Mouse (Mus musculus): ENCODE results near the gene Shisa6.
A peak's percentile ranks its signal among the peaks of the same experiment; 100 is the strongest.
"Not testable (repeated sequence)": the region's sequence is repeated elsewhere in the genome, so short reads cannot be mapped to it uniquely, and the experiment has no call there.

Shisa6 gene

GRCm38 (mm10) chr11:66442631-66443030, 83.1 kb downstream of the Shisa6 start:
- no peak for DNase-seq

GRCm38 (mm10) chr11:66426129-66426528, 99.6 kb downstream of the Shisa6 start:
- no peak for DNase-seq

- DNase-seq = no peak
Measured at GRCm38 (mm10) chr11:66418216-66418615, 107.5 kb downstream of the Shisa6 start.

DNA sequence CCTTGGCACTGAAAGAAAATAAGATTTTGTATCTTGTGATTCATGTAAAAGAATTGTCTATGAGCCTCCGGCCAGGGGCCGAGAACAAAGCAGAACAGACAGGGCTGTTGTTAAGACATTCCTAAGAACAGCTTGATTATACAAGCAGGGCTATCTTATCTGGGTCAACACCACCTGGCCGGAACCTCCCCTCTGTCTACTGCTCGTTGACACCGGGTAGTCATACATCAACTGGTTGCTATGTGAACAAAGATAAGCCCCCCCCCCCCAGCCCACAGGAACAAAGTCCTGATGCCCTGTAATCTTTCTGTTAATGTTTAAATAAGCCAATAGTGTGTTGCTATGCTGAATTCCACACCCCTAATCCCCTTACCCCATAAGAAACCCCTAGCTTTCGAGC, 117.0 kb downstream of the Shisa6 start:
- DNase-seq = not testable (repeated sequence)

GRCm38 (mm10) chr11:66400036-66400435, 125.7 kb downstream of the Shisa6 start:
- no peak for DNase-seq

- peak; percentile 8 for DNase-seq
Measured at GRCm38 (mm10) chr11:66387561-66387960, 138.2 kb downstream of the Shisa6 start.

DNA sequence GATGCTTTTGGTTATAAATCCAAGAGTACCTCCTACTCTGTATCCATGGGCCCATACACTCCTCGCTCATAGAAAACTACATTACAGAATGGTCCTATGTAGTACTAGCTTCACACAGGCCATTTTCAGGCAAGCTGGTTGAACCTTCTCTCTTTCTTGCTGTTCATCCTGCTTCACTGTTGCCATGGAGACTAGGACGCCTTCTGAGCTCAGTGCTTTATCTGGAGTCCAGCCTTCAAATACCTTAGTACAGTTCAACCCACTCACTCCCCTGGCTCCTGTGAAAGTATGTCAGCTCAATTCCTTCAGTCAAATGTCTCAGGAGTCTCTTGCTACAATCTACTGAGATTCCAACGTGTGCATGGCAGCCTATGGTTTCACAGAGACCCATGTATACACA, 154.0 kb downstream of the Shisa6 start:
- no peak for DNase-seq

DNA sequence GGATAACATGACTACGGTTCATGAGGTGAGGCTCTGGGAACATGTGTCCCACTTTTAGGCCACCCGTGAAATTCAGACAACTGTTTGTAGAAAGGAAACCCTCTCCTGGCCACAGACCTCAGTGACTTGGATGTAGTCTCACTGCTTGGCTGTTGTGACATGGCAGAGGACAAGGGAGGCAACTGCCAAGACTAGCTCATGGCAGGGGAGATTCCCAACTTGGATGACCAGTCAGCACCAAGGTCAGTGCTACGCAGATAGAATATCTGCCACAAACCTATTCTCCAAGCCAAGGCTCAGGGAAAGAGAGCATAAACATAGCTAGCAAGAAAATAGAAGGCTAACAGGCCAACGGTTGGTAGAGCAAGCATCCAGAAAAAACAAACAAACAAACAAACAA, 156.0 kb downstream of the Shisa6 start:
- no peak for DNase-seq

GRCm38 (mm10) chr11:66366809-66367685, 158.7 kb downstream of the Shisa6 start:
- no peak for DNase-seq

- no peak for DNase-seq
Measured at GRCm38 (mm10) chr11:66359811-66360210, 166.0 kb downstream of the Shisa6 start.

- no peak for DNase-seq
Measured at GRCm38 (mm10) chr11:66344822-66345221, 180.9 kb downstream of the Shisa6 start.

DNA sequence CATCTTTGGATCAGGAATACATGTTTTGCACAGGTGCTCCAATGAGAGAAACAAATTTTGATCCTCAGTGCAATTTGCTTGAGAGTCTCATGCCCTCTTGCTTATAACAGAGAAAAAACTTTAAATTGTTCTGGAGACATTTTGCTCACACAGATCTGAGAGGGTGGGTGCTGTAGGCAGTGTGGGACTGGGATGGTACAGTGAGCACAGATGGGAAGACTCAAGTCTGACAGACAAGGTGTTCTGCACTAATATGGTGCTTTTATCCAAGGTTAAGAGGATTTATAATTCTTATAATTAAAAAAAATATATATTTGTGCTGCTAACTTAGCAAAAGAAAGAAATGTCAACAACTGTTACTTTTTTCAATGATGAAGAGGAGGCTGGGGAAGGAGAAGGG, 189.5 kb downstream of the Shisa6 start:
- DNase-seq = no peak

DNA sequence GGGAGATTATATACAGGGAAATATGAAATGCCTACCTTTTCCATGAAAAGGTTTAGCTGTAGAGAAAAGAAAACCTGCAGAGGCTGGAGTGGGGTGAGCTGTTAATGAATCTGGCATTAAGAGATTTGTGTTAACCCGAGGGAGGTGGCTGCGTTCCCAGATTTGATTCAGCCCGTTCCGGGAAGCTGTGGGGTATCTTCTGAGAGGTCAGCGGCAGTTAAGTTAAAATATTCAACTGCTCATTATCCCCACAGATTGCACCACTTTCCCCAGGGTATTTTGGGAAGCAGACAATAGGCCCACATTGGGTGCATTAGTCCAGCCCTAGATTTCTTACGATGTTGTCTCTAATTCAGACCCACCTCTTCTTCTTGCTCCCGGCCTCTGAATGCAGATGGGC, 213.0 kb downstream of the Shisa6 start:
- DNase-seq = no peak

- DNase-seq = no peak
Measured at GRCm38 (mm10) chr11:66304396-66304795, 221.4 kb downstream of the Shisa6 start.

DNA sequence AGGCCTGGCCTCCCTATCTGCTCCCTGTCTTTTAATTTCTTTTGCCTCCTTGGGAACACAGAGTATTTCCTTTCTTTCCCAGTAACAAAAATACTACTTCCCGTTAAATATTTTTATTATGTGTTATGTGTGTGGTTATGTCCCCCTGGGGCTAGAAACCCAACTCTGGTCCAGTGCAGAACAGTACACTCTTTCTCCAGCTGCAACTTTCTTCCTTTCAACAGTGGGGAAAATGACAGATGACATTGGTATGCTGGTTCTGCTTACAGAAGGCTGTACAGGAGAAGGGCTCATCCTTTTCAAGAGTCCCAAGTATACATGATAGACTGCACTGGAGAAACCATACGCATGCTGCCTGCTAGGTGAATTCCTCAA, 251.1 kb downstream of the Shisa6 start:
- no peak for DNase-seq

DNA sequence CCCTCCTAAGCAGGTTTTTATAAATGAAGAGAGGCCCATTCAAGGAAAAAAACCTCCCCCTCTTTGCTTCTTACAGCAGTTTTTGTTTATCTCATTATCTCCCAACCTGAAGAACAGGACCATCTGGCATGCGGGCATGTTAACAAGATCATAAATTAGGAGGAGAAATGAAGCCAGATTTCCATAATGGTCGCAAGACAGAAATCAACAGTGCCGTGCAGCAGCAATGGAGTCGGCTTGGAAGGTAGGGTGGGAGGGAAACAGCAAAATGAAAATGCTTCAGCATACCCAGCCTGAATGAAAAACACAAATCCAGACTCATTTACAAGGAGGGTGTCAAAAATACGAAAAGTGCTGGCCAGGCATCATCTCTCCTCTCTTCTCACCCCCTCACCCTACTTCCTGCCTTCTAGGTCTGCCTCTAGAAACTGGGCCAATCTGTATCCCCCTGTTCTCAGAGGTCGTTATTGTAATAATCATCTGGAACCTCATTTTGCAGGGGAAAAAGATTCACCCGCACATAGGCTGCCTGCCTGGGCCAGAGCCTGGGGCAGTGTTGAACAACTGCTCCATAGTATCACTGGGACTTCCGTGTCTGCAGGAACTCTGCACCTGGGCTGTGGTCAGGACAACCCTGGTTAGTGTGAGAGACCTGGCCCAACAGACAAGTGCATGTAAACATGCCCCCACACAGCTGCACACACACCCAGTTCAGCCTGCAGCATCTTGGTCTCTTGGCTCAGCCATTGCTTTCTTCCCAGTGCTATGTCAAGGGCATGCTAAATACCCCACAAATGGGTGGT, 251.7 kb downstream of the Shisa6 start:
- no peak for DNase-seq

GRCm38 (mm10) chr11:66267029-66267428, 258.7 kb downstream of the Shisa6 start:
- no peak for DNase-seq

DNA sequence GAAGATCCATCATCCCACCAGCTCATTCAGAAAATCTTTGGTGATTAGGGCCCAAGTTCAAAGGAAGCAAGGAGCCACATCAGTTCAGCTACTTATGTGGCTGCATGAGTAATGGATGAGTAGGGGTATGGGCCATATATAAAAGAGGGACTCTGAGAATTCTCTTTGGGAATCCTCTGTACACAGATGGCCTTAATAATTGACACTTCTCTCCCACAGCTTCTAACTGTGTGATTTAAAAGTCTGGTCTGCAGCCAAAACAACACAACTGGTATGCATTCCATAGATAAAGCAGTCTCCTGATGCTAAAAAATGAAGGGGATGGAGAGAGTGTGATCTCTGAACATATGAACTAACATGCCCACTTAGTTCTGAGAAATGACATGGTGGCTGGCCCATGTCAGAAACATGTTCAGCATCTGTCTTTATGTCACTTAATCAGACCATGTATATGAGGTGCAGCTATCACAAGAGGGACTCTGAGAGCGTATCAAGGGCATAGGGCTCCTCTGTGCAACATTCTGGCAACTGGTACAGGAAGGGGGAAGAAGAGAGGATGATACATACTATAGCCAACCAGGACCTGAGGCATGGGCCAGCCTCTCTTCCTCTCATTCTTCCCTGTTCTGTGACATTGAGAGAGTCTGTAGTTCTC, 260.3 kb downstream of the Shisa6 start:
- no peak for DNase-seq

GRCm38 (mm10) chr11:66260205-66260604, 265.6 kb downstream of the Shisa6 start:
- no peak for DNase-seq

DNA sequence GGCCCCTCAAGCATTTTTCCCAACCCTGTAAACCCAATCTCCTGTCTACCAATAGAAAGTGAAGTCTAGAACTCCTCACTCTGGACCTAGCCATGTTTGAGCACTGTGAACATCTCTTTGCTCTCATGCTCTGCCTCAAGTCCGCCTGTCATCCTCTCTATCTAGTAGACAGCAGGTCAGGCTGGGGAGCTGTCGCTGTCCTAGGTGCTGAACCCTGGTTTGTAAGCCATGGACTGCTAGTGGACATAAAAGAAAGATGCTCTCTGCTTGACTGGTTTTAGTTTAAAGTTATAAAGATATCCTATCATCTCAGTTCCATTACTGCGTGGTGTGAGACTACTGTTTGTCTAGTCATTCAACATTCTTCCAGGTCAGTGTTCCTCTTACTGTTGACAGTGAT, 266.9 kb downstream of the Shisa6 start:
- DNase-seq = peak; percentile 31

DNA sequence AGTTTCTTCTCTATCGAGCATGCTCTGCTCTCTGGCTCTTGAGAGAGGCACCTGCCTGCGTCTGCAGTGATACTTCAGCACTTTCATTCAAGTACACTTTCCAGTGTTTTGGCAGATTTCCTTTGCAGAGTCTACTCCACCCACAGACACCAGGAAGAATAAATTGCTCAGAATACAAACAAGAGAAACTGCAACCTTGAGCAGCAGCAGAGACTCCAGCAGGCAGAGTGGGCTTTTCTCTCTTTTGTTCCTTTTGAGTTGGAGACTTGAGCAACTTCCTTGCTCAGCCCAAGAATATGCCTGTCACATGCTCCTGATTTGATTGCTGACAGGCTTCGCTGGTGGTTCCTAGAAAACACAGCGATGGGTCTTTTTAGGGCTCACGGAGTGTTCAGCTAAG, 278.6 kb downstream of the Shisa6 start:
- no peak for DNase-seq

GRCm38 (mm10) chr11:66236557-66236956, 289.2 kb downstream of the Shisa6 start:
- DNase-seq = no peak

- DNase-seq = no peak
Measured at GRCm38 (mm10) chr11:66232891-66233290, 292.9 kb downstream of the Shisa6 start.

GRCm38 (mm10) chr11:66222133-66222532, 303.6 kb downstream of the Shisa6 start:
- no peak for DNase-seq
